Mouse (Mus musculus) gastrocnemius, postnatal 10 days (tissue): Measurements from ENCODE around the gene Dop1a. TPM values are rescaled to one million over a fixed set of nuclear protein-coding genes. Genes with fewer than 3 reads are reported as not detected.
"Not testable (repeated sequence)": the region's sequence is repeated elsewhere in the genome, so short reads cannot be mapped to it uniquely, and the experiment has no call there.

Experiments used
- DNase-seq: peaks from one replicate; pipeline ENCODE4 v3.0.0; 2021; ENCODE audit warnings: mixed read lengths
- total RNA-seq, 2 experiments: library from RNA; stranded (reverse); gene quantifications; 2 replicates each; pipeline ENCODE4 v1.2.3; 2021

Dop1a gene
- total RNA-seq, 2 experiments from 2014 or later: 12.5 to 19.5 TPM

GRCm38 (mm10) chr9:86575178-86575577 lies 108.2 kb downstream of the Dop1a start:
- DNase-seq: no peak

- DNase-seq: no peak
These were observed 112.7 kb downstream of the Dop1a start for GRCm38 (mm10) chr9:86579657-86580056.

GRCm38 (mm10) chr9:86583740-86584139 lies 116.8 kb downstream of the Dop1a start:
- peak; percentile 61 for DNase-seq

- no peak for DNase-seq
These were observed 120.3 kb downstream of the Dop1a start for GRCm38 (mm10) chr9:86587019-86587795.

GRCm38 (mm10) chr9:86592676-86593668 lies 126.0 kb downstream of the Dop1a start:
- DNase-seq: no peak

- DNase-seq: not testable (repeated sequence)
These were observed 127.4 kb downstream of the Dop1a start for GRCm38 (mm10) chr9:86594357-86594767.

- DNase-seq: not testable (repeated sequence)
These were observed 130.0 kb downstream of the Dop1a start for GRCm38 (mm10) chr9:86596983-86597382.

GRCm38 (mm10) chr9:86599723-86600303 lies 132.9 kb downstream of the Dop1a start:
- DNase-seq: no peak

Other genes with a start within 250 kb of the Dop1a start
- gene Ube2cbp, start 2.2 kb upstream of the Dop1a start, total RNA-seq: 1 to 10 TPM; 3.4 to 4.3 TPM
- gene Pgm3, start 104.7 kb downstream of the Dop1a start, total RNA-seq: 1 to 10 TPM; 8.5 to 9.1 TPM
- under 1 TPM; 0.63 to 0.92 TPM for gene Rwdd2a, start 104.8 kb downstream of the Dop1a start, total RNA-seq
- 10 to 100 TPM; 40.0 to 41.5 TPM for gene Me1, start 228.8 kb downstream of the Dop1a start, total RNA-seq